Mouse (Mus musculus): ENCODE results near the gene Ndufaf3.
A peak's percentile ranks its signal among the peaks of the same experiment; 100 is the strongest.
"Not testable (repeated sequence)": the region's sequence is repeated elsewhere in the genome, so short reads cannot be mapped to it uniquely, and the experiment has no call there.

The Ndufaf3 gene

GRCm38 (mm10) chr9:108566815-108567776 lies at the start of gene Ndufaf3:
TSS of gene Ndufaf3 (minus strand) at chr9:108567434.
- DNase-seq, result peak; percentile 97

GRCm38 (mm10) chr9:108611488-108611887 lies 44.3 kb upstream of the Ndufaf3 start:
- no peak for DNase-seq

- no peak for DNase-seq
Observed at GRCm38 (mm10) chr9:108608889-108609288, 41.7 kb upstream of the Ndufaf3 start.

GRCm38 (mm10) chr9:108607929-108608328 lies 40.7 kb upstream of the Ndufaf3 start:
- not testable (repeated sequence) for DNase-seq

GRCm38 (mm10) chr9:108601986-108602385 lies 34.8 kb upstream of the Ndufaf3 start:
- no peak for DNase-seq

- no peak for DNase-seq
Observed at GRCm38 (mm10) chr9:108600011-108600410, 32.8 kb upstream of the Ndufaf3 start.

- DNase-seq, result peak; percentile 94
Observed at GRCm38 (mm10) chr9:108599021-108599566, 31.9 kb upstream of the Ndufaf3 start.

- peak; percentile 86 for DNase-seq
Observed at GRCm38 (mm10) chr9:108596998-108597764, 29.9 kb upstream of the Ndufaf3 start, which contains the start of gene P4htm. TSS of gene P4htm (minus strand) at chr9:108597667.

- no peak for DNase-seq
Observed at GRCm38 (mm10) chr9:108594354-108594753, 27.1 kb upstream of the Ndufaf3 start.

GRCm38 (mm10) chr9:108591462-108591861 lies 24.2 kb upstream of the Ndufaf3 start:
- DNase-seq, result no peak

- peak; percentile 49 for DNase-seq
Observed at GRCm38 (mm10) chr9:108589229-108589628, 22.0 kb upstream of the Ndufaf3 start.

- peak; percentile 95 for DNase-seq
Observed at GRCm38 (mm10) chr9:108587571-108588180, 20.4 kb upstream of the Ndufaf3 start.

GRCm38 (mm10) chr9:108579344-108579690 lies 12.1 kb upstream of the Ndufaf3 start:
- DNase-seq, result no peak

- DNase-seq, result peak; percentile 99
Observed at GRCm38 (mm10) chr9:108578545-108579343, 11.5 kb upstream of the Ndufaf3 start, which contains the start of gene Wdr6. TSS of gene Wdr6 (minus strand) at chr9:108578739.

GRCm38 (mm10) chr9:108577934-108578544 lies 10.8 kb upstream of the Ndufaf3 start:
- DNase-seq, result peak; percentile 71

- DNase-seq, result no peak
Observed at GRCm38 (mm10) chr9:108577025-108577424, 9.8 kb upstream of the Ndufaf3 start.

GRCm38 (mm10) chr9:108575321-108576297 lies 8.4 kb upstream of the Ndufaf3 start:
- DNase-seq, result no peak

GRCm38 (mm10) chr9:108574921-108575320 lies 7.7 kb upstream of the Ndufaf3 start:
- DNase-seq, result no peak

GRCm38 (mm10) chr9:108573774-108574690 lies 6.8 kb upstream of the Ndufaf3 start:
- peak; percentile 80 for DNase-seq

Measured in embryo, embryonic 11 days (tissue).